Mouse (Mus musculus): ENCODE measurements around the gene Dnajc28.

DNA sequence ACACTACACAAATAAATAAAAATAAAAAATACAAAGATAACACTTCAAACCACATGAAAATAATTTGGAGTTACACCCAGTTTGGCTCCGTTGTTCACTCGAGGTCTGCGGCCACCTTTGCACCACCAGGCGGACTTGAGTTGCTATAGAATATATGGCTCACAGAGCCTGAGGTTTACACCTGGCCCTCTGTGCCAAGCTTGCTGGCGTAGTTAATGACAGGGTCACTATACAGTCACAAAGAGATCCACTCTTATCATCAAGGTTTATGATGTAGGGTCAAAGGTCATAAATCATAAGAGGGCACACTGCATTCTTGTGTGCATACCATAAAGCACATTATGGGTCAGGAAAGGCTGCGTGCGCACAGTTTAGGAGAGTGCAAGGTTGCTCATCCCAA lies 52.8 kb downstream of the Dnajc28 start:
- TF ChIP-seq CTCF (IDR thresholded peaks at IDR 0.05; ENCODE audit: control insufficient read depth, insufficient read depth, low read length) = no peak
- TF ChIP-seq POLR2A (IDR thresholded peaks at IDR 0.05; ENCODE audit: borderline replicate concordance, control insufficient read depth, low read depth, low read length) = no peak

Measured in bone marrow, adult 2 months (tissue).